ENCODE assay signal across 21 mouse cellular contexts in genomic region chr1:151917736-151918135, GRCm38 (mm10).
DNase-seq lines count a peak whose midpoint lies in the region; ATAC-seq lines count a peak whose summit lies in the region.
"Had no signal": no experiment of that assay in that cellular context is flagged by ENCODE, and none has a peak within 500 bp of the region (broad histone marks: within the 10 kb centered on the region; RNA-seq: fewer than 3 reads in every experiment).

No protein-coding gene starts in this region.

- DNase-seq in midbrain, embryonic 14.5 days = no peak
- DNase-seq in midbrain, embryonic 10.5 days (ENCODE audit: low spot score) = no peak
- DNase-seq in limb, embryonic 10.5 days (ENCODE audit: low spot score) = no peak
- DNase-seq in yolk sac, embryonic 10.5 days (ENCODE audit: low spot score) = no peak
- DNase-seq in thymus, postnatal 0 days (ENCODE audit: low spot score) = no peak
- DNase-seq: adrenal gland, adult 2 months; adrenal gland, postnatal 25 days; cerebellum, adult 11 months; cerebellum, adult 8-10 months; cerebellum, postnatal 14 days; gastrocnemius, adult 2 months; gastrocnemius, postnatal 25 days; heart, postnatal 14 days had no signal

- H3K4me1 ChIP-seq in midbrain, embryonic 14.5 days (ENCODE audit: control insufficient read depth, insufficient read depth, low read length) = peaks cover 8% of the 10 kb centered on the region; the same call in 1 of the 2 replicates
- H3K4me1 ChIP-seq in midbrain, embryonic 10.5 days = peaks cover 9% of the 10 kb centered on the region
- peaks cover 14% of the 10 kb centered on the region for H3K4me1 ChIP-seq in limb, embryonic 10.5 days
- H3K4me1 ChIP-seq in neural tube, embryonic 15.5 days = peaks cover 12% of the 10 kb centered on the region
- H3K4me1 ChIP-seq: embryonic facial prominence, embryonic 12.5 days had no signal

- H3K4me3 ChIP-seq in midbrain, embryonic 14.5 days (replicated peaks; ENCODE audit: low read depth, low read length) = no peak overlapping the region
- no peak overlapping the region for H3K4me3 ChIP-seq in midbrain, embryonic 10.5 days
- H3K4me3 ChIP-seq in limb, embryonic 10.5 days = no peak overlapping the region
- H3K4me3 ChIP-seq in neural tube, embryonic 15.5 days (replicated peaks) = no peak overlapping the region
- H3K4me3 ChIP-seq: embryonic facial prominence, embryonic 12.5 days; gastrocnemius, adult 2 months; heart, embryonic 15.5 days had no signal

- H3K36me3 ChIP-seq in midbrain, embryonic 14.5 days (ENCODE audit: control insufficient read depth, insufficient read depth, low read length) = peaks cover 5% of the 10 kb centered on the region; the same call in 1 of the 2 replicates
- peaks cover 9% of the 10 kb centered on the region; the same call in 1 of the 2 replicates for H3K36me3 ChIP-seq in midbrain, embryonic 10.5 days
- no peaks in the 10 kb centered on the region for H3K36me3 ChIP-seq in limb, embryonic 10.5 days
- H3K36me3 ChIP-seq in neural tube, embryonic 15.5 days = no peaks in the 10 kb centered on the region
- H3K36me3 ChIP-seq: embryonic facial prominence, embryonic 12.5 days; heart, embryonic 15.5 days had no signal

- H3K27ac ChIP-seq in midbrain, embryonic 14.5 days (replicated peaks; ENCODE audit: low read depth, low read length) = 0 out of 2 replicates have a peak overlapping the region, but pooled peaks have one; percentile 42
- H3K27ac ChIP-seq in midbrain, embryonic 10.5 days (replicated peaks) = no peak overlapping the region
- H3K27ac ChIP-seq in limb, embryonic 10.5 days = peak overlapping the region; percentile 36; the same call in 1 of the 2 replicates
- H3K27ac ChIP-seq in neural tube, embryonic 15.5 days (replicated peaks) = 0 out of 2 replicates have a peak overlapping the region, but pooled peaks have one; percentile 11
- H3K27ac ChIP-seq: embryonic facial prominence, embryonic 12.5 days; gastrocnemius, adult 2 months; heart, embryonic 15.5 days had no signal

- H3K4me2 ChIP-seq in midbrain, embryonic 14.5 days (ENCODE audit: low read length) = no peak overlapping the region
- no peak overlapping the region for H3K4me2 ChIP-seq in neural tube, embryonic 15.5 days
- H3K4me2 ChIP-seq: embryonic facial prominence, embryonic 12.5 days; heart, embryonic 11.5 days; heart, embryonic 15.5 days had no signal

- no peak for ATAC-seq in midbrain, embryonic 14.5 days (ENCODE audit: low FRiP score, low TSS enrichment)
- peak; percentile 94 for ATAC-seq in common myeloid progenitor, adult 5-6 weeks (replicated peaks; ENCODE audit: low read depth, poor library complexity, severe bottlenecking)
- ATAC-seq in neural tube, embryonic 15.5 days (ENCODE audit: low FRiP score) = no peak
- ATAC-seq: forebrain, embryonic 14.5 days; hindbrain, embryonic 16.5 days; inflammation-experienced regulatory T-cells, adult 6 months had no signal

- 91% methylated on average over 3 of the region's 3 CpGs for WGBS in midbrain, embryonic 14.5 days
- 85% methylated on average over 3 of the region's 3 CpGs for WGBS in midbrain, embryonic 10.5 days
- WGBS in limb, embryonic 10.5 days = 67% methylated on average over 3 of the region's 3 CpGs
- 84% methylated on average over 3 of the region's 3 CpGs for WGBS in neural tube, embryonic 15.5 days

- no peaks in the 10 kb centered on the region for H3K27me3 ChIP-seq in midbrain, embryonic 14.5 days (ENCODE audit: control insufficient read depth, insufficient read depth, low read length)
- no peaks in the 10 kb centered on the region for H3K27me3 ChIP-seq in midbrain, embryonic 10.5 days (ENCODE audit: low read depth, poor library complexity, severe bottlenecking)
- 0 out of 2 replicates have a peak, but pooled peaks cover 4% of the 10 kb centered on the region for H3K27me3 ChIP-seq in limb, embryonic 10.5 days (ENCODE audit: low read depth, poor library complexity, severe bottlenecking)
- no peaks in the 10 kb centered on the region for H3K27me3 ChIP-seq in neural tube, embryonic 15.5 days (replicated peaks)
- H3K27me3 ChIP-seq: embryonic facial prominence, embryonic 12.5 days; heart, embryonic 15.5 days had no signal

- H3K9ac ChIP-seq in midbrain, embryonic 14.5 days (replicated peaks; ENCODE audit: low read length) = no peak overlapping the region
- no peak overlapping the region for H3K9ac ChIP-seq in neural tube, embryonic 15.5 days (replicated peaks)
- H3K9ac ChIP-seq: embryonic facial prominence, embryonic 12.5 days; heart, embryonic 15.5 days had no signal

- no peaks in the 10 kb centered on the region for H3K9me3 ChIP-seq in midbrain, embryonic 14.5 days (ENCODE audit: control insufficient read depth, low read length)
- H3K9me3 ChIP-seq in midbrain, embryonic 10.5 days (replicated peaks) = no peaks in the 10 kb centered on the region
- no peaks in the 10 kb centered on the region for H3K9me3 ChIP-seq in limb, embryonic 10.5 days (replicated peaks)
- H3K9me3 ChIP-seq in neural tube, embryonic 15.5 days (replicated peaks) = no peaks in the 10 kb centered on the region
- H3K9me3 ChIP-seq: embryonic facial prominence, embryonic 12.5 days; heart, embryonic 15.5 days had no signal
